Mouse (Mus musculus): ENCODE measurements around the gene Cirbp. TPM values are rescaled to one million over a fixed set of nuclear protein-coding genes. Genes with fewer than 3 reads are reported as not detected.

Gene Cirbp
- polyA plus RNA-seq, 1 experiment from 2014 or later, result 80.8 TPM

DNA sequence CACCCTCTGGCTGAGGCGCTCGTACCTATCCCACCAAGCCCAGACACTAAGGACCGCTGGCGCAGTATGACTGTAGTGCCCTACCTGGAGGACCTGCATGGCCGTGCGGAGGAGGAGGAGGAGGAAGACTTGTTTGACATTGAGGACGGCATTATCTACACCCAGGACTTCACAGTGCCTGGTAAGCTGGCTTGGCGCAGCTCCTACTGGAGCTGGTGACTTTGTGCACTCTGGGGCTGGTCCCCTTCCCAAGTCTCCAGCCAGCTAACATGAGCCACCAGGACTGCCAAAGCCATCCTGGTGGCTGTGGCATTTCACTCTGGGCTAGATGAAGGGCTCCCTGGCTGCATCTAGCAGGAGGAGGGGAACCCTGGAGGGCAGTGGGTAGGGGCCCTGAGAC, 37.9 kb upstream of the Cirbp start:
- H3K4me1 ChIP-seq (ENCODE audit: control insufficient read depth, insufficient read depth, low read length), result peaks cover 10% of the 10 kb centered on the region
- H3K9me3 ChIP-seq (replicated peaks; ENCODE audit: control insufficient read depth, low read length), result no peaks in the 10 kb centered on the region
- peaks cover 23% of the 10 kb centered on the region for H3K36me3 ChIP-seq (ENCODE audit: control insufficient read depth, insufficient read depth, low read length)
- no peak overlapping the region for H3K27ac ChIP-seq (ENCODE audit: low read length)
- no peak overlapping the region for H3K4me2 ChIP-seq (ENCODE audit: low read depth, low read length)
- WGBS, result 92% methylated on average over 8 of the region's 8 CpGs
- no peak overlapping the region for H3K9ac ChIP-seq (ENCODE audit: low read length)
- no peaks in the 10 kb centered on the region for H3K27me3 ChIP-seq (ENCODE audit: control insufficient read depth, insufficient read depth, low read length)
- H3K4me3 ChIP-seq (replicated peaks; ENCODE audit: low read length), result no peak overlapping the region
- no peak for ATAC-seq (ENCODE audit: insufficient read depth, low FRiP score)

DNA sequence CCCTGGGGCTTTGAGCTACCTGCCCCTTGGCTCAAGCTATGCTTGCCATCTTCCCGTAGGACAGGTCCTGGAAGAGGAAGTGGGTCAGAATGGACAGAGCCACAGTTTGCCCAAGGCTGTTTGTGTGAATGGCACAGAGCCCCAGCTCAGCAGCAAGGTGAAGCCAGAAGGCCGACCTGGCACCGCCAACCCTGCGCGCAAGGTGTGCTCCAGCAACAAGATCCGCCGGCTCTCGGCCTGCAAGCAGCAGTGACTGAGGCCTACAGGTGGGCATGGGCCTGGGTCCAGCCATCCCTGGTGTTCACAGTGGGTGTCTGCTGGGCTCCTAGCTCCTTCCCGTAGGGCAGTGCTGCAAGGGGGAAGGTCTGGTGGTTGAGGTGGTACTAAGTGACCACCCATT, 35.9 kb upstream of the Cirbp start:
- H3K4me1 ChIP-seq (ENCODE audit: control insufficient read depth, insufficient read depth, low read length), result peaks cover 13% of the 10 kb centered on the region
- peaks cover 23% of the 10 kb centered on the region for H3K36me3 ChIP-seq (ENCODE audit: control insufficient read depth, insufficient read depth, low read length)
- no peak overlapping the region for H3K4me2 ChIP-seq (ENCODE audit: low read depth, low read length)
- 89% methylated on average over 9 of the region's 9 CpGs for WGBS
- H3K4me3 ChIP-seq (replicated peaks; ENCODE audit: low read length), result no peak overlapping the region
- H3K27me3 ChIP-seq (ENCODE audit: control insufficient read depth, insufficient read depth, low read length), result no peaks in the 10 kb centered on the region
- no peaks in the 10 kb centered on the region for H3K9me3 ChIP-seq (replicated peaks; ENCODE audit: control insufficient read depth, low read length)
- H3K27ac ChIP-seq (ENCODE audit: low read length), result no peak overlapping the region
- no peak for ATAC-seq (ENCODE audit: insufficient read depth, low FRiP score)
- H3K9ac ChIP-seq (ENCODE audit: low read length), result no peak overlapping the region

DNA sequence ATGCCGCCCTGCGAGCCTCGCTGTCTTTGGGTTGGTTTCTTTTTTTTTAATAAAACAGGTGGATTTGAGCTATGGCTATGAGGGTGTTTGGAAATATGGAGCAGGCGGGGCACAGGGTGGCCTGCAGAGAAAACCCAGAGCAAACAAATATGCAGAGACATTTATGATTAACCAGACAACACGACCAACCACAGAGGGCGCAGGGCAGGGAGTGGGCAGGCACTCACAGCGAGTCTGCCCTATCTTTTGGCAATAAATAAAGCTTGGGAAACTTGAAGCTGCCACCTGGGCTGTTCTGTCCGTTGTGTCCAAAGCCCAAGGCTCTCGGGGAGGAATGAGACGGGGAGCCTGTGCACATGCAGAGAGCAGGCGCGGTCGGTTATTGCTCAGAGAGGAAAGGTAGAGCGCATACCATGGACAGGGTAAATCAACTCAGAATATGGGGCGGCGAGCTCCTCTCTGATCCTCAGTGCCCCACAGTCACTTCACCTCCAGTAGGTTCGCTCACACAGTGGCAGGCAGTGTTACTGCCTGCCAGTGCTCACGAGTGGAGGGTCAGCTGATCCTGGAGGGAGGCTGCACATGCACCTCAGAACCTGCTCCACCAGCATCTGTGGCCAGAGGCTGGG, 35.3 kb upstream of the Cirbp start:
- peaks cover 23% of the 10 kb centered on the region for H3K36me3 ChIP-seq (ENCODE audit: control insufficient read depth, insufficient read depth, low read length)
- H3K4me2 ChIP-seq (ENCODE audit: low read depth, low read length), result no peak overlapping the region
- H3K27me3 ChIP-seq (ENCODE audit: control insufficient read depth, insufficient read depth, low read length), result no peaks in the 10 kb centered on the region
- no peak overlapping the region for H3K9ac ChIP-seq (ENCODE audit: low read length)
- peaks cover 13% of the 10 kb centered on the region for H3K4me1 ChIP-seq (ENCODE audit: control insufficient read depth, insufficient read depth, low read length)
- H3K9me3 ChIP-seq (replicated peaks; ENCODE audit: control insufficient read depth, low read length), result no peaks in the 10 kb centered on the region
- peak; percentile 31; the same call in 1 of the 2 replicates for ATAC-seq (ENCODE audit: insufficient read depth, low FRiP score)
- H3K4me3 ChIP-seq (replicated peaks; ENCODE audit: low read length), result no peak overlapping the region
- 63% methylated on average over 18 of the region's 18 CpGs for WGBS
- peak overlapping the region; percentile 46; the same call in 1 of the 2 replicates for H3K27ac ChIP-seq (ENCODE audit: low read length)

DNA sequence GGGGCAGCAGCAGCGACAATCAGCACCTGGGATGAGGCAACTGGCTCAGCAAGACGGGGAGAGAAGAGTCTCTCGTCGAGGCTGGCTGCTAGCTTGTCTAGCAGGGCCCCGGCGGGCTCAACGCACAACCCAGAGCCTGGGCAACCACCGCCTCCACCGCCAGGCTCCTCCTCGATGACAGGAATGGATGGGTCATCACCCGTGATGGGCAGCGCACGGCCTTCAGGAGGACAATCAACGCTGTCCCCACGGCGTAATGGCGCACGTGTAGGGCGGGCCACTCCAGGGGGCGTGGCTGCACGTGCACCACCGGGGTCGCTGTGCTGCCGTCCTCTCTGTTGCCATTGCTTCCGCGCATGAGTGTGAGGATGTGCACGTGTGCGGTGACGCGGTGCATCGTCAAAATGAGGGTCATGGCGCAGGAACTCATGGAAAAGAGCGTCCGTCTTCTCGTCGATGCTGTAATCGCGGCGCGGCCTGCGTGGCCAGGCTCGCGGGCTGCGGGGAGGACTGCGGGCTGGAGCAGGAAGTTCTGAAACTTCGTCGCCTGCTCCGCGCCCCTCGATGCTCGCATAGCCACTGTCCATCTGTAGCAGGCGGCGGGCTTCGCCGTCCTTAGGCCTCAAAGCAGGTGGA, 34.4 kb upstream of the Cirbp start:
- peaks cover 13% of the 10 kb centered on the region for H3K4me1 ChIP-seq (ENCODE audit: control insufficient read depth, insufficient read depth, low read length)
- no peak overlapping the region; the same call in 1 of the 2 replicates for H3K9ac ChIP-seq (ENCODE audit: low read length)
- 26% methylated on average over 55 of the region's 55 CpGs for WGBS
- peaks cover 23% of the 10 kb centered on the region for H3K36me3 ChIP-seq (ENCODE audit: control insufficient read depth, insufficient read depth, low read length)
- H3K4me3 ChIP-seq (replicated peaks; ENCODE audit: low read length), result no peak overlapping the region; the same call in 1 of the 2 replicates
- no peak for ATAC-seq (ENCODE audit: insufficient read depth, low FRiP score)
- H3K27ac ChIP-seq (ENCODE audit: low read length), result 0 out of 2 replicates have a peak overlapping the region, but pooled peaks have one; percentile 46
- H3K9me3 ChIP-seq (replicated peaks; ENCODE audit: control insufficient read depth, low read length), result no peaks in the 10 kb centered on the region
- no peaks in the 10 kb centered on the region for H3K27me3 ChIP-seq (ENCODE audit: control insufficient read depth, insufficient read depth, low read length)
- H3K4me2 ChIP-seq (ENCODE audit: low read depth, low read length), result 0 out of 2 replicates have a peak overlapping the region, but pooled peaks have one; percentile 5

DNA sequence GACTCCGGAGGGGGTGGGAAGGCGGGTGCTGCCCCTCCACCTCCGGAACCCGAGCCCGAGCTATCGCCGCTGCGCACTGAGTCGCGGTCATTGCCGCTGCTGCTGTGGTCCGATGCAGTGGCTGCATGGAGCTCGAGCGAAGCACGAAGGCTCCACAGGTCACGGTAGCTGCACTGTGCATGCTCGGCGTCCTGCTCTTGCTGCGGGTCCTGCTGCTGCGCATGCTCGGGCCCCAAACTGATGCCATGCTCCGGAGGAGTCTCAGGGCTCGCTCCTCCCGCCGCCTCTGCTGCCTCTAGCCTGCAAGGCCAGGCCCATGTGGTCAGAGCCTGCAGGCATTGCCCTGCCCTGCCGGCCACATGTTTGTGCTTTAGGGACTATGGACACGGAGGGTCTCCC, 33.8 kb upstream of the Cirbp start:
- H3K36me3 ChIP-seq (ENCODE audit: control insufficient read depth, insufficient read depth, low read length), result peaks cover 23% of the 10 kb centered on the region
- peaks cover 15% of the 10 kb centered on the region for H3K4me1 ChIP-seq (ENCODE audit: control insufficient read depth, insufficient read depth, low read length)
- H3K27ac ChIP-seq (ENCODE audit: low read length), result no peak overlapping the region
- WGBS, result 54% methylated on average over 27 of the region's 27 CpGs
- no peak overlapping the region; the same call in 1 of the 2 replicates for H3K4me3 ChIP-seq (replicated peaks; ENCODE audit: low read length)
- 0 out of 2 replicates have a peak overlapping the region, but pooled peaks have one; percentile 5 for H3K4me2 ChIP-seq (ENCODE audit: low read depth, low read length)
- H3K9ac ChIP-seq (ENCODE audit: low read length), result no peak overlapping the region
- no peaks in the 10 kb centered on the region for H3K9me3 ChIP-seq (replicated peaks; ENCODE audit: control insufficient read depth, low read length)
- H3K27me3 ChIP-seq (ENCODE audit: control insufficient read depth, insufficient read depth, low read length), result 0 out of 2 replicates have a peak, but pooled peaks cover 2% of the 10 kb centered on the region
- no peak for ATAC-seq (ENCODE audit: insufficient read depth, low FRiP score)

DNA sequence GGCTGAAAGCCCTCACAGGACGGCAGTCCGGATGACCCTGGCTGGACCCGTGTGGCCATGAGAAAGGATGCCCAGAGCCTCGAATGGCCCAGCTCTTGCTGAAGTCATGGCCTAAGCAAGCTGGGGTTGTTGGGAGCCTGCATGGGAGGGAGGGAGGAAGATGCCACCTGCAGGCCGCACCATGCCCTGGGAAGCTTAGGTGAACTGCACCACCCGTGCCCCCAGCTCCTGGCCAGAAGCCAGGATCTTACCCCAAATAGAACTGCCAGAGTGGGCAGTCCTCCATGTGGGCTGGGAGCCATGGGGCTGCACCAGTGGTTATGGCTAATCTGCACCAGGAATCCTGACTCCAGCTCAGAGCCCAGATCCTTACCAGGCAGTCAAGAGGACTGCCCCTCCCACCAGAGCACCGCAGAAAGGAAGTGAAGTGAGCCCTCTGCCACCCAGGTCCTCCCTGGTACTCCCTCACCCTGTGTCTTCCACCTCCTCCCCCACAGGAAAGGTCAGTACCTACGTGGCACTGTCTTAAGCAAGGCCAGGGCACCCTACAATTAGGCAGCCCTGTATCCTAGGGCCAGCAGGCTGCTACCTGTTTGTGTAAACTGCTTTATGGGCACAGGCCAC, 32.4 kb upstream of the Cirbp start:
- peaks cover 20% of the 10 kb centered on the region for H3K36me3 ChIP-seq (ENCODE audit: control insufficient read depth, insufficient read depth, low read length)
- no peak for ATAC-seq (ENCODE audit: insufficient read depth, low FRiP score)
- 69% methylated on average over 8 of the region's 8 CpGs for WGBS
- no peak overlapping the region for H3K9ac ChIP-seq (ENCODE audit: low read length)
- H3K4me2 ChIP-seq (ENCODE audit: low read depth, low read length), result no peak overlapping the region
- no peak overlapping the region for H3K27ac ChIP-seq (ENCODE audit: low read length)
- H3K9me3 ChIP-seq (replicated peaks; ENCODE audit: control insufficient read depth, low read length), result no peaks in the 10 kb centered on the region
- peaks cover 29% of the 10 kb centered on the region for H3K4me1 ChIP-seq (ENCODE audit: control insufficient read depth, insufficient read depth, low read length)
- H3K27me3 ChIP-seq (ENCODE audit: control insufficient read depth, insufficient read depth, low read length), result peaks cover 3% of the 10 kb centered on the region; the same call in 1 of the 2 replicates
- no peak overlapping the region for H3K4me3 ChIP-seq (replicated peaks; ENCODE audit: low read length)

DNA sequence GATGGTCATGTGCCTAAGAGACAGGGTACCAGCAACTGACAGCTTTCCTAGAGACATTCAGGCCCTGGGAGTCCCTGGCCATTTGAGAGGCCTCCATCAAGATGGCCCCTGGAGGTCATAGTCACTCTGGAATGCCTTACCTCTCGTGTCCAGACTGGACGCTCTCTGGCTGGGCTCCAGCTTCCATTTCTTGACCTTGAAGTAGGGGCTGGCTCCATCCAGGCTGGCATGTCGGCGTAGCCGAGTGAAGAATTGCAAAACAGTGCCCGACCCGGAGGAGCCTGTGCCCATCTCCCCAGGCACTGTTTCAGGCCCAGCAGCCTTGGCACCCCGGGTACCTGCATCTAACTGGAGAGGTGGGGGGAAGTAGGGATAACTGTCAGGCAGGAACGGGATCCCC, 31.4 kb upstream of the Cirbp start:
- 91% methylated on average over 9 of the region's 9 CpGs for WGBS
- Histone ChIP-seq H3K4me2 (ENCODE audit: low read depth, low read length) (no peak overlapping the region), H3K36me3 (ENCODE audit: control insufficient read depth, insufficient read depth, low read length) (peaks cover 10% of the 10 kb centered on the region), H3K27me3 (ENCODE audit: control insufficient read depth, insufficient read depth, low read length) (peaks cover 3% of the 10 kb centered on the region; the same call in 1 of the 2 replicates), H3K27ac (ENCODE audit: low read length) (no peak overlapping the region), H3K9ac (ENCODE audit: low read length) (no peak overlapping the region), H3K4me1 (ENCODE audit: control insufficient read depth, insufficient read depth, low read length) (peaks cover 35% of the 10 kb centered on the region), H3K9me3 (replicated peaks; ENCODE audit: control insufficient read depth, low read length) (no peaks in the 10 kb centered on the region), H3K4me3 (replicated peaks; ENCODE audit: low read length) (no peak overlapping the region)
- ATAC-seq (ENCODE audit: insufficient read depth, low FRiP score), result no peak

DNA sequence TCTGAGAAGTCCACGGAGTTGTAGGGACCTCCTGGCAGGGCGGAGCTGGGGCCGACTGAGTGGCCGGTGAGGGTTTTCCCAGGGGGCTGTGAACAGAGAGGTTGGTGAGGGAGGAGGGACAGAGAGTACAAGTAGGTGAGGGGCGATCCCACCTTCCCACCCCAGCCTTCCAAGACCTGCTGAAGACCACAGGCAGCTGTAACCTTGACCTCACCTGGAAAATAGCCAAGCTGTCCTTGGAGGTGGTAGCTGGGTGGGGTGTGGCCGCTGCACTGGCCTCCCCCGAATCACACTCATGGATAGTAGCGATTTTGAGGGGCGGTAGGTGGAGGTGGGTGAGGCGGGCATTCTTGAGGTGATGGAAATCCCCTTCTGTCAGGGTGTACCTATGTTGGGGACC, 30.6 kb upstream of the Cirbp start:
- WGBS, result 77% methylated on average over 10 of the region's 10 CpGs
- Histone ChIP-seq H3K27ac (ENCODE audit: low read length) (no peak overlapping the region), H3K27me3 (ENCODE audit: control insufficient read depth, insufficient read depth, low read length) (peaks cover 3% of the 10 kb centered on the region; the same call in 1 of the 2 replicates), H3K4me3 (replicated peaks; ENCODE audit: low read length) (no peak overlapping the region), H3K9me3 (replicated peaks; ENCODE audit: control insufficient read depth, low read length) (no peaks in the 10 kb centered on the region), H3K4me1 (ENCODE audit: control insufficient read depth, insufficient read depth, low read length) (peaks cover 35% of the 10 kb centered on the region), H3K4me2 (ENCODE audit: low read depth, low read length) (no peak overlapping the region), H3K9ac (ENCODE audit: low read length) (no peak overlapping the region), H3K36me3 (ENCODE audit: control insufficient read depth, insufficient read depth, low read length) (peaks cover 8% of the 10 kb centered on the region)
- ATAC-seq (ENCODE audit: insufficient read depth, low FRiP score), result no peak

DNA sequence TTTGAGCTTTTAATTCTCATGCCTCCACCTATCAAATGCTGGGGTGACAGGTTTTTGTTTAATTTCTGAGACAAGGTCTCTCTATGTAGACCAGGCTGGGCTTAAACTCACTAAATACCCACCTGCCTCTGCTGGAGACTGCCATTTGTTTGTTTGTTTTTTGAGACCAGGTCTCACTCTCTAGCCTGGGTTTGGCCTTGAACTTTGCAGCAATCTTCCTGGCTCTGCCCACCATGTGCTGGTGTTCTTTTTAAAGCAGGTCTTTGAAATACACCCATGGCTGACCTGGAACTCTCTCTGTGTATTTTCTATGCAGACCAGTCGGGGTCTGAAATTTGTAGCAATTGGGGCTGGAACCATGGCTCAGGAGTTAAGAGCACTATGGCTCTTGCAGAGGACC, 30.1 kb upstream of the Cirbp start:
- Histone ChIP-seq H3K4me2 (ENCODE audit: low read depth, low read length) (no peak overlapping the region), H3K27ac (ENCODE audit: low read length) (no peak overlapping the region), H3K36me3 (ENCODE audit: control insufficient read depth, insufficient read depth, low read length) (0 out of 2 replicates have a peak, but pooled peaks cover 3% of the 10 kb centered on the region), H3K9me3 (replicated peaks; ENCODE audit: control insufficient read depth, low read length) (no peaks in the 10 kb centered on the region), H3K4me3 (replicated peaks; ENCODE audit: low read length) (no peak overlapping the region), H3K9ac (ENCODE audit: low read length) (no peak overlapping the region), H3K27me3 (ENCODE audit: control insufficient read depth, insufficient read depth, low read length) (peaks cover 3% of the 10 kb centered on the region; the same call in 1 of the 2 replicates), H3K4me1 (ENCODE audit: control insufficient read depth, insufficient read depth, low read length) (peaks cover 34% of the 10 kb centered on the region)
- no peak for ATAC-seq (ENCODE audit: insufficient read depth, low FRiP score)
- WGBS, result 88% methylated on average over 1 of the region's 1 CpGs

Data from stomach, embryonic 16.5 days (tissue).